Mouse (Mus musculus) hindbrain, embryonic 15.5 days (tissue): ENCODE results near the gene Hoxa4. TPM values are rescaled to one million over a fixed set of nuclear protein-coding genes. Genes with fewer than 3 reads are reported as not detected.

Experiments
- ATAC-seq: fragments of 200-750 bp; cut with Nextera tagmentation; 2 replicates; pipeline ENCODE4 v1.8.0; 2017; ENCODE audit warnings: low read depth, moderate number of reproducible peaks, moderate TSS enrichment; ENCODE audit not compliant: low FRiP score
- H3K27ac ChIP-seq: fragments of 300-500 bp; sonication (generic); replicated peaks from 2 replicates; pipeline ENCODE4 v1.5.1; 2015; ENCODE audit warnings: mild to moderate bottlenecking, inconsistent platforms
- H3K27me3 ChIP-seq: fragments of 300-500 bp; sonication (generic); 2 replicates; pipeline ENCODE4 v1.6.1; 2015; ENCODE audit warnings: control low read depth, inconsistent platforms
- H3K36me3 ChIP-seq: fragments of 300-500 bp; sonication (generic); 2 replicates; pipeline ENCODE4 v1.6.1; 2015; ENCODE audit warnings: control low read depth, inconsistent platforms
- H3K4me1 ChIP-seq: fragments of 300-500 bp; sonication (generic); replicated peaks from 2 replicates; pipeline ENCODE4 v1.6.1; 2015; ENCODE audit warnings: control low read depth, inconsistent platforms
- H3K4me2 ChIP-seq: fragments of 300-500 bp; sonication (generic); 2 replicates; pipeline ENCODE4 v1.6.1; 2015; ENCODE audit warnings: moderate library complexity, mild to moderate bottlenecking, inconsistent platforms
- H3K4me3 ChIP-seq: fragments of 300-500 bp; sonication (generic); 2 replicates; pipeline ENCODE4 v1.5.1; 2015; ENCODE audit warnings: mild to moderate bottlenecking, inconsistent platforms
- H3K9ac ChIP-seq: fragments of 300-500 bp; sonication (generic); 2 replicates; pipeline ENCODE4 v1.6.1; 2015; ENCODE audit warnings: inconsistent platforms
- H3K9me3 ChIP-seq: fragments of 300-500 bp; sonication (generic); 2 replicates; pipeline ENCODE4 v1.6.1; 2016; ENCODE audit warnings: control low read depth, inconsistent platforms
- WGBS: fragments of 180-500 bp; shearing (Covaris S2); methylation state at CpG from one replicate; pipeline ENCODE4 v1.1.7; 2015; 5-methylcytosine and 5-hydroxymethylcytosine counted together
- polyA plus RNA-seq: library from polyadenylated mRNA; unstranded; fragments of >200 nt; fragmentation: Nextera tagmentation; extraction: Ambion mirVana; gene quantifications from 2 replicates; pipeline ENCODE4 v1.2.1, GENCODE M21; 2015

Gene Hoxa4
- polyA plus RNA-seq, 1 experiment from 2014 or later, result 12.2 TPM

- no peak for ATAC-seq
- peaks cover 2% of the 10 kb centered on the region; the same call in 1 of the 2 replicates for H3K27me3 ChIP-seq
- peak overlapping the region; percentile 87 for H3K4me3 ChIP-seq
- peak overlapping the region; percentile 95 for H3K27ac ChIP-seq
- peak overlapping the region; percentile 68 for H3K9ac ChIP-seq
- H3K9me3 ChIP-seq, result no peaks in the 10 kb centered on the region
- under 1% methylated on average over 39 of the region's 39 CpGs for WGBS
- H3K36me3 ChIP-seq, result no peaks in the 10 kb centered on the region
- H3K4me2 ChIP-seq, result peak overlapping the region; percentile 97
- H3K4me1 ChIP-seq, result peaks cover 15% of the 10 kb centered on the region
These were observed 27.4 kb downstream of the Hoxa4 start for GRCm38 (mm10) chr6:52164051-52164625.

GRCm38 (mm10) chr6:52163366-52164031 is 28.1 kb downstream of the Hoxa4 start:
- 2% methylated on average over 17 of the region's 17 CpGs for WGBS
- H3K4me3 ChIP-seq, result peak overlapping the region; percentile 87

GRCm38 (mm10) chr6:52162611-52163365 is 28.8 kb downstream of the Hoxa4 start:
- Histone ChIP-seq H3K9me3 (no peaks in the 10 kb centered on the region), H3K9ac (peak overlapping the region; percentile 68), H3K36me3 (no peaks in the 10 kb centered on the region), H3K4me2 (peak overlapping the region; percentile 97), H3K27me3 (peaks cover 3% of the 10 kb centered on the region), H3K27ac (peak overlapping the region; percentile 95), H3K4me3 (peak overlapping the region; percentile 87), H3K4me1 (peaks cover 27% of the 10 kb centered on the region)
- no peak for ATAC-seq
- WGBS, result 5% methylated on average over 14 of the region's 14 CpGs

More at GRCm38 (mm10) chr6:52163366-52164031, 28.1 kb downstream of the Hoxa4 start:
- ATAC-seq, result no peak
- H3K27ac ChIP-seq, result peak overlapping the region; percentile 95
- H3K27me3 ChIP-seq, result peaks cover 2% of the 10 kb centered on the region; the same call in 1 of the 2 replicates
- H3K4me2 ChIP-seq, result peak overlapping the region; percentile 97
- no peaks in the 10 kb centered on the region for H3K9me3 ChIP-seq
- H3K9ac ChIP-seq, result peak overlapping the region; percentile 68
- no peaks in the 10 kb centered on the region for H3K36me3 ChIP-seq
- peaks cover 20% of the 10 kb centered on the region for H3K4me1 ChIP-seq

GRCm38 (mm10) chr6:52162093-52162380 is 29.5 kb downstream of the Hoxa4 start:
- WGBS, result 6% methylated on average over 1 of the region's 1 CpGs
- peaks cover 10% of the 10 kb centered on the region for H3K27me3 ChIP-seq
- H3K27ac ChIP-seq, result peak overlapping the region; percentile 95
- peaks cover 31% of the 10 kb centered on the region for H3K4me1 ChIP-seq
- no peaks in the 10 kb centered on the region for H3K9me3 ChIP-seq
- no peak for ATAC-seq
- no peaks in the 10 kb centered on the region for H3K36me3 ChIP-seq
- H3K9ac ChIP-seq, result peak overlapping the region; percentile 68
- H3K4me3 ChIP-seq, result peak overlapping the region; percentile 87
- H3K4me2 ChIP-seq, result peak overlapping the region; percentile 97

GRCm38 (mm10) chr6:52161336-52162092 is 30.0 kb downstream of the Hoxa4 start:
- 4% methylated on average over 8 of the region's 8 CpGs for WGBS
- H3K9ac ChIP-seq, result peak overlapping the region; percentile 68
- ATAC-seq, result no peak
- H3K27me3 ChIP-seq, result peaks cover 15% of the 10 kb centered on the region
- no peaks in the 10 kb centered on the region for H3K36me3 ChIP-seq
- H3K9me3 ChIP-seq, result no peaks in the 10 kb centered on the region
- peak overlapping the region; percentile 97 for H3K4me2 ChIP-seq
- H3K4me3 ChIP-seq, result peak overlapping the region; percentile 87
- H3K27ac ChIP-seq, result peak overlapping the region; percentile 95
- peaks cover 31% of the 10 kb centered on the region for H3K4me1 ChIP-seq

- H3K27me3 ChIP-seq, result peaks cover 23% of the 10 kb centered on the region
- ATAC-seq, result no peak
- no peaks in the 10 kb centered on the region for H3K36me3 ChIP-seq
- 2% methylated on average over 30 of the region's 30 CpGs for WGBS
- H3K9ac ChIP-seq, result peak overlapping the region; percentile 67
- peaks cover 31% of the 10 kb centered on the region for H3K4me1 ChIP-seq
- H3K4me3 ChIP-seq, result peak overlapping the region; percentile 87
- H3K4me2 ChIP-seq, result peak overlapping the region; percentile 97
- H3K9me3 ChIP-seq, result no peaks in the 10 kb centered on the region
- peak overlapping the region; percentile 89 for H3K27ac ChIP-seq
These were observed 30.8 kb downstream of the Hoxa4 start for GRCm38 (mm10) chr6:52160511-52161335.

GRCm38 (mm10) chr6:52159979-52160378 is 31.6 kb downstream of the Hoxa4 start:
- ATAC-seq, result no peak
- Histone ChIP-seq H3K9me3 (no peaks in the 10 kb centered on the region), H3K27me3 (peaks cover 30% of the 10 kb centered on the region), H3K36me3 (no peaks in the 10 kb centered on the region), H3K4me2 (peak overlapping the region; percentile 97), H3K9ac (peak overlapping the region; percentile 67), H3K4me3 (peak overlapping the region; percentile 87), H3K4me1 (peaks cover 31% of the 10 kb centered on the region), H3K27ac (peak overlapping the region; percentile 89)
- WGBS, result 5% methylated on average over 9 of the region's 9 CpGs

- H3K27me3 ChIP-seq, result peaks cover 37% of the 10 kb centered on the region
- H3K9ac ChIP-seq, result peak overlapping the region; percentile 67
- 1% methylated on average over 12 of the region's 12 CpGs for WGBS
These were observed 32.3 kb downstream of the Hoxa4 start for GRCm38 (mm10) chr6:52159164-52159761.

GRCm38 (mm10) chr6:52158276-52159051 is 33.1 kb downstream of the Hoxa4 start, which contains the start of gene Hoxa1:
TSS of gene Hoxa1 (minus strand) at chr6:52158317.
- Histone ChIP-seq H3K4me2 (peak within 1 kb of the TSS; percentile 97), H3K27ac (peak within 1 kb of the TSS; percentile 89), H3K36me3 (no peaks in the 10 kb centered on the region), H3K4me1 (peaks cover 31% of the 10 kb centered on the region), H3K9ac (peak within 1 kb of the TSS; percentile 67), H3K9me3 (no peaks in the 10 kb centered on the region), H3K27me3 (peaks cover 44% of the 10 kb centered on the region), H3K4me3 (peak within 1 kb of the TSS; percentile 87)
- WGBS, result under 1% methylated on average over 54 of the region's 55 CpGs
- peak; percentile 92 for ATAC-seq

More at GRCm38 (mm10) chr6:52159164-52159761, 32.3 kb downstream of the Hoxa4 start:
- no peaks in the 10 kb centered on the region for H3K9me3 ChIP-seq
- no peaks in the 10 kb centered on the region for H3K36me3 ChIP-seq
- peak; percentile 5 for ATAC-seq
- peaks cover 31% of the 10 kb centered on the region for H3K4me1 ChIP-seq
- H3K27ac ChIP-seq, result peak overlapping the region; percentile 89
- peak overlapping the region; percentile 97 for H3K4me2 ChIP-seq
- H3K4me3 ChIP-seq, result peak overlapping the region; percentile 87
